Mouse (Mus musculus) T-cell, adult 2 months (primary cell): ENCODE results near the gene Camkk2.
A peak's percentile ranks its signal among the peaks of the same experiment; 100 is the strongest.

Source experiments
- DNase-seq: peaks from one replicate; pipeline ENCODE4 v3.0.0; 2022; ENCODE audit warnings: low spot score

The Camkk2 gene

DNA sequence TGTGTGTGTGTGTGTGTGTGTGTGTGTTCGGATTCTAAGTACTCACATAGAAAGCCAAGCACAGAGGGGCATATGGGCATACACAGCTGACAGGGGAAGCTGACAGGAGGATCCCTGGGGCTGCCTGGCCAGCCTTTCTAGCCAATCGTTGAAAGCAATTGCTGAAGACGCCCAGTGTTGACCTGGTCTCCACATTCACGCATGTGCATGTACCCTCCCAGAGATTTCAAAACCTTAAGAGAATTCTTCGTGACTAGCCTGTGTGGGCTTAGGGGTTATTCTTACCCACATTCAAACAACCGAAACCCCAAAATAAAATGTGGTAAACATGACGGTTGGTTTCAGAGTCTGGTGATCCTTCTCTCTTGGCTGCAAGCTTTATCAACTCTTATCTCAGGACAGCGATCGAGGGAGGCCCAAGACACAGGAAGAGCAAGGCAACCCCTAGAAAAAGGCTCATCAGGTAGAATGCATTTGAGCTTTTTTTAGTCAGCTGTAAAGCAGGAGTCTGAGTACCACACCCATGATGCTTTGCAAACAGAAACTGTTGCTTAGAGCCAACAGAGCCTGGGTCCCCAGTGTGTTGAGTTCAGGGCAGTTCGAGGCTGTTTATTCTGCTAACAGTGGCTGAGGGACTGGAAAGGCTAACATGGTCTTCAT, 81.0 kb downstream of the Camkk2 start:
- peak; percentile 72 for DNase-seq

DNA sequence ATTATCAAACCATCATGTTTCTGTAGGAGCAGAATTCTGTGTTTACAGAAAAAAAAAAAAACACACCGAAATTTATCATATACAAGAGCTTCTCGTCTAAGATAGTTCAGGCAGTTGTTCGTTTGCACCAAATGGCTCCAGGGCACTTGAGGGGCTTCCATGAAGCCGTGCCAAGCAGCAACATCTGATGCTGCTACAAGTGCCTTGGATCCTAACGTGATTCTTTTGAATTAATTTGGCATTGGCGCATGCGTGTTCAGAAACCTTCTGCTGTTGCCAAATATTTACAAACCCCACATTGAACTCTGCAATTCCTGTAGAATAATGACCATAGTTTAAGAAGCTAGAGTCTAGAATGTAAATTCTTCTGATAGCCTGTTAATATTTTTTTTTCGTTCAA, 83.7 kb downstream of the Camkk2 start:
- no peak for DNase-seq

DNA sequence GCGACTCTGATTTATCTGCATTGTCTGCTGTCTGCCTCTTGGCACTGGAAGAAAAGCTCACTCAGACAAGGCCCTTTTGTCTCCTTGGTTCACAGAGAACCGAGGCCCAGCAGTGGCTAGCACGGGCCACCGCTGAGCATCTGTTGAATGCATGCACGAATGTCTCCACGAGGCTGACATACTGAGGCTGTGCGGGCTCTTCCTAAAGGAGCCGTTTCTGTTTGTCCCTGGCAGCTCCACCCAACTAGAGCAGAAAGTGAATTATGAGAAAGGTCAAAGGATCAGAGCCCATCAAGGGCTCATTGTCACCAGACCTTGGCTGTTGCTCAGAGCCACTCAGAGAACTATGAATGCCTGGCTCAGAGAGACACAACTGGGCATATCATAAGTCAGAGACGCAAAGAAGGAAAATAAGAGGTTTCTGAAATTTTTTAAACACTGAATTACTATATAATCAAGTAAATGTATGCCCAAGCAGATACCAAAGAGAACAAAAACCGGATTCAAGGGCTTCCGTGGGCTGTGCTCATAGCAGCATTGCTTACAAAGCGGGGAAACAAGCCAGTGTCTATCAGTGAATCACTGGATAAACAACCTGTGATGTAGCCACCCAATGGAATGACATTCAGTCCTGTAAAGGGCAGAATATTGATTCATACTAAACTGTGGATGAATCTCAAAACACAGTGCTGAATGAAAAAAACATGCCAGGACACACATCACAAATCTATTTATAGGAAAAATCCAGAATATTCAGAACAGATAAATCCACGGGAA, 85.6 kb downstream of the Camkk2 start:
- DNase-seq, result no peak

DNA sequence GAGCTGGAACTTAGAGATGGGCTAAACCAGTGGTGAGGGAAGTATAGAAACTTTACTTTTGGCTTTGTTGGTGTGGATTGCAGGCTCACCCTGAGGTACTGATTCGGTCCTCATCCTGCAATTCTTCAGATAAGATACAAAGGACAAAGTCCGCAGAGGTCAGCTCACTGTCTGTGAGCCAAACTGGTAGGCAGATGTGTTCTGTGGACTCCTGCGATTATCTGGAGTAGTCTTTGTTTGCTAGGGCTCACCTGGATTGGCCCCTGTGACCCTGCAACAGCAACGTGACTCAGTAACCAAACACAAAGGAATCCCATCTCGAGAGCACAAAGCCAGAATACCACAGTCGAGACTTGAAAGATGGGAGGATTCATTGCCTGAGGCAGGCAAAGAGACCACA, 88.7 kb downstream of the Camkk2 start:
- DNase-seq, result no peak

DNA sequence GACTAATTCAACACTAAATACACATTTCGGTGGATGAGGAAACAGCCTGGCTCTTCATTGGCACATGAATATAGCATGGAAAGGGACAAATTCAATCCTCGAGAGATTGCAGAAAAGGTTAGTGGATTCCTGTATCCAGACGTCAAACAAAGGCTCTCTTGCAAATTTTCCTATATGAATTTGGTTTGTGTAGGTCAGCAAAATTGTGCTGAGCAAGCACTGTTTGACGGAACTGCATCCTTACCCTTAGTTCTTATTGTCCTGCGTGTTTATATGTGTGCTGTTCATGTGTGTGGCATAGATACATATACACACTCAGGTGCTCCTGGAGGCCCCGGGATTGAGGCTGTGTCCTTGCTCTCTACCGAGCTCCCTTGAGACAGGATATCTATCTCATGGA, 90.1 kb downstream of the Camkk2 start:
- no peak for DNase-seq

DNA sequence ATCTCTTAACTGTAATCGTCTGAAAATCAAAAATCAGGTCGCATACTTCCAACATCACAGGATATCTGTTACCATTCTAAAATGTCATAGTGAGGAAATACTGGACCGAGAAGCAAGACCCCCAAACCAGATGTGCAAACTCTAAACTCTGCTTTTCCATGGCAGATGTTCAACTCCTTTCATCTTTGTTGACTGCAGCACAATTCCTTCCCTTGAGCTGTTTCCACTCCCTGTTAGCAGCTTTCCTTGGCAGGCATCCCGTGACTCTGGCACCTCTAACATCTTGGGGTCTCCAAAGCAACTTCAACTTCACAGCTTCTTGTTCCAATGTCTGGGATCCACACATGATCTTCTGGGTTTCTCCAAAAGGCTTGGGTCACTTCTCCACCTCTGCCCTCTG, 91.8 kb downstream of the Camkk2 start:
- no peak for DNase-seq

DNA sequence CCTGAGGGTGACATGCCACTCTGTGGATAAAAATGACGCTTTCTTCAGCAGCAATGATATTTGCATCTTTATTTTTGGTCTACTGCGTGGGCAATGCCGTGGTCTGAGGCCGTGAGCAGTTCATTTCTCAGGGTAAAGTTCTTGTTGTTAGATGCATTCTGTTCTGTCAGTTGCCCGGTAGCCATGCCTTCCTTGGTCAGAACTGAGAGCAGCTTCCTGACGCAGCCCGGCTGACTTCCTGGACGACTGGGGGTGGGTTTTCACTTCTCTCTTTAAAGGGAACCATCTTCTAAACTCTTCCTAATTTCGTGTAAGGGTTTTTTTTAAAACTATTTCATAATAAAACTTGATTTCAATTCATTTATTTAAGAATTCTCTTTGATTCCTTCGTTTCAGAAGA, 95.3 kb downstream of the Camkk2 start:
- no peak for DNase-seq

DNA sequence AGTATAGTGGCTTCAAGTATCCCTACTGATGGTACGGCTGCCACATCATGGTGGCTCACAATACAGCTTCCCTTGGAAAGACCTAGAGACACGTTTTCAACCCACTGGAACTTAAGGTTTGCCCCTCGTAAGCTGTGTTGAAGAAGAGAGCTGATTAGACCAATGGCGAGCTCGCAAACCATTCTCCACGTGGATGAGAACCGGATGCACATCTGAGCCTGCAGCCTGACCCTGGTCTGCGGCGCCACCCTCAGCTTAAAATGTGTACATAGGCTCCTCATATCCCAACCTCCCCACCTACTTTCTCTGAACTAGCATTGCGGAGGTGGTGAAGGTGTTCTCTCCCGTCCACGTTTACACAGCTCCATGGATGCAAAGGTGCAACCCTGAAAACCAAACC, 97.9 kb downstream of the Camkk2 start:
- no peak for DNase-seq
